Mouse (Mus musculus) myocyte (in vitro differentiated cells): ENCODE measurements around the gene Xirp1.

Source experiments
- E2F4 ChIP-seq: IDR thresholded peaks from one replicate; pipeline ENCODE4 v1.6.1; 2011; ENCODE audit warnings: mild to moderate bottlenecking, control low read depth, moderate library complexity; ENCODE audit not compliant: insufficient read depth
- MYOD1 ChIP-seq, 3 experiments: IDR thresholded peaks; one replicate each; pipeline ENCODE4 v1.6.1; 2011; ENCODE audit warnings: control low read depth in 2 of 3, low read depth in 2 of 3, mild to moderate bottlenecking in 2 of 3, moderate library complexity in 1 of 3; ENCODE audit not compliant: insufficient read length in 2 of 3, control insufficient read depth in 1 of 3
- POLR2A ChIP-seq: IDR thresholded peaks from one replicate; pipeline ENCODE4 v1.6.1; 2011; ENCODE audit warnings: low read depth, mild to moderate bottlenecking, control low read depth, moderate library complexity; ENCODE audit not compliant: insufficient read length
- POLR2AphosphoS2 ChIP-seq: IDR thresholded peaks from one replicate; pipeline ENCODE4 v1.6.1; 2011; ENCODE audit warnings: low read depth, control low read depth; ENCODE audit not compliant: insufficient read length
- REST ChIP-seq: IDR thresholded peaks from one replicate; pipeline ENCODE4 v1.6.1; 2011; ENCODE audit warnings: mild to moderate bottlenecking, control low read depth, moderate library complexity; ENCODE audit not compliant: insufficient read depth, insufficient read length
- SRF ChIP-seq: IDR thresholded peaks from one replicate; pipeline ENCODE4 v1.6.1; 2011; ENCODE audit warnings: low read depth; ENCODE audit not compliant: control insufficient read depth, insufficient read length
- TCF12 ChIP-seq: IDR thresholded peaks from one replicate; pipeline ENCODE4 v1.6.1; 2011; ENCODE audit warnings: mild to moderate bottlenecking, control low read depth; ENCODE audit not compliant: poor library complexity, insufficient read depth, severe bottlenecking
- TCF3 ChIP-seq: IDR thresholded peaks from one replicate; pipeline ENCODE4 v1.6.1; 2011; ENCODE audit warnings: low read depth, control low read depth; ENCODE audit not compliant: insufficient read length
- USF1 ChIP-seq: IDR thresholded peaks from one replicate; pipeline ENCODE4 v1.6.1; 2011; ENCODE audit warnings: low read depth, mild to moderate bottlenecking, control low read depth, moderate library complexity

DNA sequence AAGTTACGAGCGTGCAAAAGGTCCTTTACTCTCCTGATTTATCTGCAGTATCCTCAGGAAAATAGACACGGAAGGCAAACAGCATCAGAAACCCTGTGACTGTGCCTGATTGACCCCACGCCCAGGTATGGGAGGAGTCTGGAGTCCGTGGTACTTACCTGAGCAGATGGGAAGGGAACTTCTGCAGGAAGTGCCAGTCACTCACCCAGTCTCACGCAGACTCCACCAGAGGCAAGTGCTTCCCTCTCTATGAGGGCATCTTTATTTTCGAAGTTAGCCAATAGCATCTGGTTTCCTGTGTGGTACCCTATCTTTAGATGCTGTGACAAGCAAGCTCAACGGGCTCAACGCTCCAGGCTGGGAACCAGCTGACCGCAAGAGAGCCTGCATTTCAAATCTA, 44.6 kb upstream of the Xirp1 start:
- TF ChIP-seq MYOD1 (IDR thresholded peaks at IDR 0.05; ENCODE audit: control insufficient read depth in 1 of 3, insufficient read length in 2 of 3, low read depth in 2 of 3) (no peak), REST (no peak), TCF12 (no peak), POLR2A (no peak), SRF (no peak), USF1 (no peak), POLR2AphosphoS2 (no peak), E2F4 (no peak), TCF3 (no peak)
